Mouse (Mus musculus) right cerebral cortex, postnatal 25 days (tissue): ENCODE data around the gene Ntrk3.

Experiments used
- DNase-seq: peaks from one replicate; pipeline ENCODE4 v3.0.0; 2022

Ntrk3 gene

DNA sequence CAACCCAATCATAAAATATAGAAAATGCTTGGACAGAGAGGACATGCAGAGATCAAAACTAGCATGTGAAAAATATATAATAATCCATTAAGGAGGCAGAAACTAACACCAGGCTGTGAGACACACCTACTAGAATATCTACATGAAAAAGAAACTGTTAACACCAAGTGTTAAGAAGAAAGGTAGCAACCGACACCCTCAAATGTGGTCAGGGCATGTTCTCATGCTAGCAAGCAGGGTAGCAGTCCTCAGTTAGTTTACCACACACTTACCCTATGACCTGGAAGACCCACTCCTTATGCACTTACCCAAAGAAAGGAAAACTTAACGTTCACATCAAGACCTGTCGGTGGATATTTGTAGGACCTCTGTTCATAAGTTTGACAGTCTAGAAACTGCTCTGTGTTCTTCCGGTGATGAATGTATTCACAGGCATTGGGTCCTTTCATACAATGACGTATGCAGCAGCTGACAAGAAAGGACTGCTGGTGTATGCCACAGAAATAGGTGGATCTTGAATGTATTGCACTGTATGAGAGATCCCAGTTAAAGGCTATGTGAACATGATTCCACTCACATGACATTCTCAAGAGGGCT, at the start of gene Ntrk3:
Ntrk3 (minus strand) TSS at position 399 of the 597 bp plus-strand sequence.
- DNase-seq, result no peak

DNA sequence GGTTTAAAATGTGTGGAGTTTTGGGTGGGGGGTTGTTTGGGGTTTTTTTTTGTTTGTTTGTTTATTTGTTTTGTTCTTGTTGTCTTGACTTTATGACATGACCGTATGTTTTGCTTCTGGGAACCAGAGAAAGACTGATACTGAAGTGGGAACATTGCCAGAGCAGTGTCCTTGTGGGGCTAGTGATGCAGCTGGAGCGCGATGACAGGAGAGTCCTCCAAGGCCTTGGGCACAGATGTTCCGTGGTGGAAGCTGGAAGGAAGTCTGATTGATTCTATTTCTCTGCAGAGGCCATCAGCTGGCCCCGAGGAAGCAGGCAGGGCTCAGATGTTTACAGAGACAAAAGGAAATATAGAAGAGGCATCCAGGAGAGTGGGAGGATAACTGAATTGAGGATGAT, 48.1 kb upstream of the Ntrk3 start:
- DNase-seq, result no peak

DNA sequence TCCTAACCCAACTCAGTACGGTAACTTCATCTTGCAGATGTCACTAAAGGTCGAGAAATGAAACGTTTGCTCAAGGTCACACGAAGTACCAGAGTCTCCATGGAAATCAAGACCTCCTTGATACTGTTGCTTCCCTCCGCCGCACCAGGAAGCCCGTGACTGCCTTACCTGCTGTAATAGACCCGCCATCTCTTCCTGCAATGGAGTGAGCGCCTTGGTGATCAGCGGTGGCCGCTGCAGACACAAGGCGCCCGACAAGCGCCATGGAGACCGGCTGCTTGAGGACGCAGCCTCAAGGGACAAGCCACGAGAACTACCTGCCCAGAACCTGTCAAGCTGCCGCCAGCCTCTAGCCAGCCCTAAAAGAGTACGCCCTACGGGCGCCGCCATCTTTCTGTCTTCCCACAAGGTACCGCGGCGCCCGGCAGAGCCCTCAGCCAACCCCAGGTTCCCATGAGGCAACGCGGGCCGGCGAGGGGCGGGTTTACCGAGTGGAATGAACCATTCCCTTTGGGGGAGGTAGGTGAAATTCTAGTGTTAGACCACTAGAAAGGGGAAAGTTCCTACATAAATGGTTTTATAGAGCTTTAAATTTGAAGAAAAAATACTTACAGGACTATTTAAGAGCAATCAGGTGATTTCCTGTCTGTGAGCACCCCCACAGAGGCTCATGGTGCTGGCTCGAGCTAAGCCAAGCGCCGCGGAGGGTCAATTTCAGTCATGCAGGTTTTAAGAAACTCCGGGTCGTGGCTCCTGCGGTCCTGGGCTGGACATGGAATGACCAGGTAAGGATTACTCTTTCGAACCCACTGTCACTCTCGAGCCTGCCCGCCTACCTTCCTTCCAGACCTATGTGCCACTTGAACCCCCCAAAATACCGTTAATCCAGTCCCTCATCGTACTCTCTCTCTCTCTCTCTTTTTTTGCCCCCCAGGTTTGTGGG, 45.1 kb upstream of the Ntrk3 start, which contains the start of the genes Mrps11 and Mrpl46:
Mrps11 (plus strand) TSS at position 481 of the 943 bp plus-strand sequence.
Mrpl46 (minus strand) TSS at position 893 of the 943 bp plus-strand sequence.
- peak; percentile 89 for DNase-seq

DNA sequence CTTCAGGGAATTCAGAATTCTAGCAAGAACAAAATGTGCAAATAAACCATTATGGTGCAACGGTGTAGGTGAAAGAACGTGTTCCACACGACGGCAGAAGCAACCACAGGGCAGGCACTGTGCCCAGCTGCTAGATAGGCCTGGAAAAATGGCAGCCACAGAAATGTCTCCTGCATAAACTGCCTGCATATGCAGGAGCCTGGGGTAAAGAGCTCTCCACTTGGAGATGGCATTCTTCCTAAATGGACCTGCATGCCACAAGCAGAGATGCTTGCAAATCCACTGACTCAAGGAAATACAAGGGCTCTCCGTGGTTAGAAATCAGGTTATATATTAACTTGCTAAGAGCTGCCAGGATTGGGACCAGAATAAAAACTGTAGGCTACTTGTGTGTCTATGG, 40.9 kb upstream of the Ntrk3 start:
- DNase-seq, result no peak

- no peak for DNase-seq
Measured at GRCm38 (mm10) chr7:78770936-78771335, 33.1 kb upstream of the Ntrk3 start.

DNA sequence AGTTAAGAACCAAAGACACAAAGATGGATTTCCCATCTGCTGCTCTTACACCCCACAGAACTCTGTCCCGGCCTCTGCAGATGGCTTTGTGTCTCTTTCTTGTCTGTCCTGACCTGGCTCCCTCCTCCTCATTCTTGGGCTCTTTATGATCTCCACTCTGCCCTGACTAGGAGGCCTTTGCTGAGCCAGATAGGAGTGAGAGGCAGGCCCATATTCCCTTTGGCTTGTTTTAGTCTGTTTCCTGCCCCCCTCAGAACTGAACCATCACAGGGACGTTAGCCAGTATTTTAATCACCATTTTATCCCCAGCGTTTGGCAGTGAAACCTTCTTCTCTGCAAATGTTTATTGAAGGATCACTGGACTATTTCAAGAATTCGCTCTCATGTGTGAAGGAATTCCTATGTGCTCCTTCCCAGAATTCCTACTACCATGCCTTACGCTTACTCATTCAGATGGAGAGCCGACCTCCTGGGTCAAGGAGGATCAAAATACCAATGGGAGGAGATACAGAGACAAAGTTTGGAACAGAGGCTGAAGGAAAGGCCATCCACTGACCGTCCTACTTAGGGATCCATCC, 31.4 kb upstream of the Ntrk3 start:
- DNase-seq, result no peak

DNA sequence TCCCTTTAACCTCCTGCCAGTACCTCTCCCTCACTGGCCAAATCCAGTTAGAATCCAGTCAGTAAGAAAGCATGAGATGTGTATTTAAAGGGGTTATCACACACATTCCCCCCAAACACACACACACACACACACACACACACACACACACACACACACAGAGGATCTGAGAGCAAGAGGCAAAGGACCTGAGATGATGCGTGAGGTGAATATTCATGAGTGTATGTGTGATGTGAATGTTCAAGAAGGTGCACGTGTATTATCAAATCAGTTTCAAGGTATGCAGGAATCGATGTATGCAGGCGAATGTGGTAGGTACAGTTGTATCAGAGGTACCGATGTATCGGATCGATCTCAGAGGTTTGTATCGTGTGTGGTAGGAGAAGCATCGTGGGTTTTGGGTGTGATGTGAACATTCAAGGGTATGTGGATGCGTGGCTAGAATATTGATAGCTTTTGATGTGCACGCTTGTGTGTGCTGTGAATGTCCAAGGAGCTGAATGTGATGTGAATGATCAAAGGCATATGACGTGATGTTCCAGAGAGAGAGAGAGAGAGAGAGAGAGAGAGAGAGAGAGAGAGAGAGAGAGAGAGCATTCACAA, 30.2 kb upstream of the Ntrk3 start:
- no peak for DNase-seq

DNA sequence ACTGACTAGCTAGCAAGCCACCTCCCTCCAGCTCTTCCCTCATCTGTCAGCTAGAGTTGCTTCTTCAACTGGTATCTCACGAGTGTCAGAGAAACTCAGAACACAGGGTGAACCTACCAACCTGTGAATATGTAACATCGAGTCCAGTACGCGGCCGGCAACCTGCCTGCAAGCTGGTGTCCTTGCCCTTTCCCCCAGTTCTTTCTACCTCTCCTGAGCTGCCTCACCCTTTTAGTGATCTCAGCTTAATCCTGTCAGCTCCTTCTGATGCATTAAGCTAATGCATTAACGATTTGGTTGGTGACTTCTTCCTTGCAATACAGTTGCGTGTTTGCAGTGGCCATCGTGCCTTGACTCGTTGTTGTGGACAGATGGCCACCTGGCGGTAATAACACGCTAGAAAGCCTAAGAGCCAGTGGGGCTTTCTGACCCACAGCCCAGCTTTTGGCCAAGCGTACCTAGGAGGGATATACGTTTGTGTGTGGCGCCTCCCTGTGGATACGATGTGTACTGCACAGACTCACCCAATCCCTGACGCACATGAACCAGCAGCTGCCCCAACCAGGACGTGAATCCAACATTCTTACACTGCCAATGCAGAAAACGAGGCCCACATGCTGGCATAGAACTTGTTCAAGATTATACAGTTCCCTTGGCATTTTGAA, 28.3 kb upstream of the Ntrk3 start:
- peak; percentile 87 for DNase-seq

DNA sequence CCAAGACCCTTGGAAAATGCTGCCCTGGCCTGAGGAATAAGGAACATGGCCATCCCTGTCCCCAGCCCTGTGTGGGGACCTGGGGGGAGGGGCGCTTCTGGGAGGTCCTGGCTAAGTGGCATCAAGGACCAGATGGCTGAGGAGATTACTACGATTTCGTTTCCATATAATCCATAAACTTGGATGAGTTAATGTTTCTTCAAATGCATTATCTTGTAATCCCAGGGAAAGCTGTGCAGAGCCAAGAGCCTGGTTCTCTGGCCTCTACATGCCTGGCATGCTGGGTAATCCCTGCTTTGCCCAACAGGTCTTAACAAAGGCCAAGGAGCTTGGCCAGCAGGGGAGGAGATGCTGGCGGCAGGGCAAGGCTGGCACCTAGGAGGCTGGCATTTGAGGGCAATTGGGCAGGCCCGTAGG, 27.4 kb upstream of the Ntrk3 start:
- no peak for DNase-seq

- DNase-seq, result no peak
Measured at GRCm38 (mm10) chr7:78763801-78764200, 26.0 kb upstream of the Ntrk3 start.

DNA sequence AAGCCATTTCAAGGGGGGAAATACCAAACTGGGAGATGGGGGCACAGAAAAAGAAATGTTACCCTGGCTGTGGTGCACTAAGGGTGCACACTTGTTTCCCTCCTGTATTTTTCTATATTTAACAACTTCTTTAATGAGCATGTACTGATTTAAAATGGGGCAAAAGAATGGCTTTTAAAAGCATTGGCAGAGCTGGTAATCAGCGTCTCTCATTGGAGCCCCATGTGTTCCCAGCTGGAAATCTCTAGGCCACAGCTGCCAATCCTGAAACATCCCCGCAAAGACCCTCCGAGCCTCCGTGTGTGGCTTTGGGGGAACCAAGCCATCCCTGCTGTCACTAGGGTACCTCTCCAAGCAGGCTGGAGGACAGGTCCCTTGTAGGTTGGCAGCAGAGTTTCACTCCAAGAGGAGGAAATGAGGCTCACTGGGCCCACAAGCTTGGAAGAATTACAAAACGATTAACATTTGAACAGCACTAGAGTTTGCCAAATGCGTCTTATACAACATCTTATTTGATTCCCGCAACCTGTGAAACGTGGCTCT, 16.7 kb upstream of the Ntrk3 start:
- DNase-seq, result peak; percentile 10

DNA sequence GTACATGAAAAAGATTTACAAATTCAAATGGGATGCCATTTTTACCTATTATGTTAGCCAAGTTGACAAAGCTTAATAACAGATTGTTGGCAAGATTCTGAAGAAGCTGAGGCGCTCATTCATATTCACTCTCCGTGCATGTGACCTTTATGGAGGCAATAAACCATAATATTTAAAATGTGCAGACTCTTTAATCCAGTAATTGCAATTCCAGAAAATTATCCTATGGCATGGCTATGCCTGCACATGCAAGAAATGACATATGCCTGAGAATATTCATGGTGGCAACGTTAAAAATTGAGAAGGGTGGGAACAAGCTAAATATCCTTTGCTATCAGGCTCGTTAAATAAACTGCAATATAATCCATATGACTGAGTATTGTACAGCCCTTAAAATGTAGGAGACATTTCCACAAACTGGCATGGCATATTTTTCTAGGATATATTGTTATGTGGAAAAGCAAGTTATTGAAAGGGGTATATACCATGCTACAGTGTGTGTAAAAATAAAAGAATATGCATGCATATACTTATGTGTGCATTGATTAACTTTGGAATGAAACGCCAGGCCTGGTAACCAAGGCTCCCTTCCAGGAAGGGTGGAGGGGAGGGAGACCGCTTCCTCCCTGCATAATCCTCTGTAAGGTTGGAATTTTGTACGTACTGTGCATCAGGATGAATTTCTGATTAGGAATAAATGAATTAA, 16.1 kb upstream of the Ntrk3 start:
- DNase-seq, result no peak

- DNase-seq, result no peak
Measured at GRCm38 (mm10) chr7:78752961-78753360, 15.1 kb upstream of the Ntrk3 start.

GRCm38 (mm10) chr7:78743731-78744385, 6.0 kb upstream of the Ntrk3 start:
- DNase-seq, result no peak

DNA sequence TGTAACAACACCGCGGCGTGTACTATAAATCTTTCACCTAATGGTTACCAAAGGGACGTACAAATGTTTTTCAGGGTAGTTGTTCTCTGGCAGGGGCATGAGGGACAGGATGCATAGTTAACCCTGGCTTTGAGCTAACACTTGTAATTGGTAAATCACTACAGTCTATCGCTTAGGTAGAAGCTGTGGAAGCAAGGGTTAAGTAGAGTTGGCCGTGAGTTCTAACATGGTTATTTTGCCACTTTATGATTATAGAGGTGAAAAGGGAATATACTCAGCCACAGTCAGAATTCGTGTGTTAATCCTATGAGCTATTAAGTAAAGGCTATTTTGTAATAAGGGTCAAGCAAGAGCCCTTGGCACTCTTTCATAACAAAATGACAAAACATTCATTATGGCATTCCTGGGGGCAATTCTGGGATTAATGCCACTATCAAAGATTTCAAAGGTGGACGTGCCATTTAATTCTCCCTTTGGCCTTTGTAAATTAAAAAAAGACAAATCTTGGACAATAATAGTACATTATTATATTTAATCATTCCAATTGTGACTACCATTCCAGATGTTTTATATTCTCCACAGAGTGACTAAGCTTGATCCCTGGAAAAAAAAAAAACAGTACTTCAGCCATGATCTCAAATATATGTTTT, 1.7 kb upstream of the Ntrk3 start:
- DNase-seq, result no peak

DNA sequence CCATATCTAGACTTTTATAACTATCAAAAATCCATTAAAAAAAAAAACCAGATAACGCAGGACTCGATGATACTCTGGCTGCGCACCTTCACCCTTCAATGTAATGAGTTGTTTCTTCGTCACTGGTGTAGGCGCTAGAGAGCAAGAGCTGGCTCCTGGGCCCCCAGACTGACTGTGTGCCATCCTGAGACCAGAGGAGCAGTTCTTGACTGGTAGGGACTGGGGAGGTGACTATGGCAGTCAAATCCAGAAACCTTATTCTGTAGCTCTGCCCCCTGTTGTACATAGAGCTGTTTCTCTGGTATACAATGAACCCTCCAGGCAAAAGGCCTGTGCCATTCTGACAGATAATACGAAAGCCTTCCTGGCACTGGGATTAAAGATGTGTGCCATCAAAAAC, 616 bp downstream of the Ntrk3 start:
- no peak for DNase-seq

DNA sequence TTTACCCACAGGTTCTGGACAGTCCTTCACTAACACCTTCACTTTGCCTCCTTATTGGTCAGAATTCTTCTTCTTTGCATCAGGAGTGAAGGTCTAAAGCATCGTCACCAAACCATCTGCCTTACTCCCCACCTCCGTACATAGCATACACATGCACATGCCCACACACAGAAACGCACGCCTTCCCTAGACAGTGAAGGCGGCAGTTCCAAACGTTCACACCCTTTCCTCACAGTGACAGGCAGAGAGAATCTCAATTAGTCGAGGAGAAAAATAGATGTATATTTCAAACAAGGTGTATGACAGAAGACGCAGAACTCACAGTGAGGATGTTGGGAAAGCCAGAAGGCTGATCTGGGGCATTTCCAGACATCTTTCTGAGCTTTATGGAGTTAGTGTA, 6.4 kb downstream of the Ntrk3 start:
- DNase-seq, result peak; percentile 56

DNA sequence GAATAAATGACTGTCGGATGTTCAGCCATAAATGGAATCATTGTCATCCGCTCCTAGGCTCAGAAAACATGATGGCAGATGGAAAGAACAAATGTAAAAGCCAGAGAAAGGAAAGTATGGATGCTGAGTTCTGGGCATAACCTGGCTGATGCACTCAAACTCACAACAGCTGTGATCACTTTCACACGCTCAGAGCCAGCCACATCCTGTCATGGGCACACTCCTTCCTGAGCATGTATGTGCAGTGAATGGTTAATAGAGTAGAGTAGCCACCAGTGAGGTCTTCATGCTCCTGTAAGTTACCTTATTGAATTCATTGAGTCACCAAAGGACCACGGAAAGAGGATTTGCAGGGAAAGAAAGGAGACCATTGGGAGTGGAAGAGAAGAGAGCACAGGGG, 13.2 kb downstream of the Ntrk3 start:
- DNase-seq, result no peak

DNA sequence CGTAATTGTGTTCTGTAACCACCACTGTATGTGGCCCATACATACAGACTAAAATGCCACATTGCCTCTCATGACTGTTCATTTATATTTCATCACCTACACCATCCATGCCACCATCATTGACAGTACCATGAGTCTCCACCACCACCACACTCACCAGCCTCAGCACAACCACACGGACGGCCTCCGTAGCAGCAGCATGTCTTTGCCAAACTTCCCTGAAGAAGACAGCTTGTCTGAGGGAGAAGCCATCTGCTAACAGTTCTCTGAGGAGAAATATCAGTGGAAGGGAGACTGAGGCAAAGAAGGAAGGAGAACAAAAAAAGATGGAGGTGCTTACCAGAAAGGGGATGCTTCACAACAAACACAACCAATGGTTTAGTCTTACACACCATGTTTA, 15.8 kb downstream of the Ntrk3 start:
- no peak for DNase-seq

- no peak for DNase-seq
Measured at GRCm38 (mm10) chr7:78720989-78721816, 16.6 kb downstream of the Ntrk3 start.
